Comparison of ENCODE assay signal across 11 mouse cellular contexts in the genomic region with DNA sequence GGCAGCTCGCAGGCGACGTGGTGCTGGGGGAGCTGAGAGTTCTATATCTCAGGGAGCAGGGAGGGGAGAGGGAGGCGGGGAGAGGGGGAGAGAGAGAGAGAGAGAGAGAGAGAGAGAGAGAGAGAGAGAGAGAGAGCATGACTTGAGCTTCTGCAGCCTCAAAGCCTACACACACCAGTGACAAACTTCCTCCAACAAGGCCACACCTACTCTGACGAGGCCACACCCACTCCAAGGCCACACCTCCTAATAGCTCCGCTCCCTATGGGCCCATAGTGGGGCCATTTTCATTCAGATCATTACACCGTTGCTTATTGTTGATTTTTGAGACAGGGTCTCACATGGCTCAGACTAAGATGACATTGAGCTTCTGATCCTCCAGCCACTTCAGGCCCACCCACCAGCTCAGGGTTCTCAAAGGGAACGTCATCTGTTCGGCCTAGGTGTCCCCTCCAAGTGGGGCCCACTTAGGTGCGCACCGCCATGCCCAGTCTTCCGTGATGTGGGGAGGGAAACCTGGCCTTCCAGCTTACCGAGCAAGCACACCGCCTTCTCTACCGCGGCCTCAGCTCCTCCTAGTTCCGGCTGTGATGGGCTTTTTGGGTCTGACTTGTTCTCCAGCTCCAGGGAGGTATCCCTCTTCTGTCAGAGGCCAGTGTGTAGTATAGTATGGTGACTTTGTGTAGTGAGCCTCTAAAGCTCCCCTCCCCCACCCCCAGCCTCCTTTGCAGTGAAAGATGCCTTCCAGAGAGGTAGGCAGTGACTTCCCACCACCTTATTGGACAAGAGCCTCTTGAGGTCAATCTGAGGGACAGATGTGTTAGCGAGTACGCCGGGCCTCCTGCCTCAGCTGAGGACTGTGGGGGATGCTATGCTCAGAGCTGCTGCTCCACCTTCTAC. TPM values are rescaled to one million over a fixed set of nuclear protein-coding genes. Genes with fewer than 3 reads are reported as not detected.
DNase-seq lines count a peak whose midpoint lies in the region; TF ChIP-seq lines count a peak whose summit lies in the region.
"Had no signal": no experiment of that assay in that cellular context is flagged by ENCODE, and none has a peak within 500 bp of the region (broad histone marks: within the 10 kb centered on the region; RNA-seq: fewer than 3 reads in every experiment).

No protein-coding gene starts in this region.

- intact Hi-C loops in gastrocnemius, adult 2 months (cut with DNase I): no loop called here
- intact Hi-C loops in gastrocnemius, postnatal 36 days (cut with DNase I): no loop called here

- no peak overlapping the region for H3K4me3 ChIP-seq in gastrocnemius, adult 2 months
- H3K4me3 ChIP-seq: midbrain, embryonic 12.5 days had no signal

- H3K27ac ChIP-seq in gastrocnemius, adult 2 months: peak overlapping the region; percentile 91
- H3K27ac ChIP-seq: midbrain, embryonic 12.5 days had no signal

- no peak for DNase-seq in gastrocnemius, adult 2 months
- no peak for DNase-seq in gastrocnemius, postnatal 4 days (ENCODE audit: low spot score in 2 of 2)
- peak; percentile 34 for DNase-seq in retina, postnatal 1 day
- DNase-seq in retina, embryonic 14.5 days (ENCODE audit: low spot score): no peak
- peak; percentile 32 for DNase-seq in induced T-regulatory cell, adult 2 months (ENCODE audit: low read depth)
- no peak for DNase-seq in urinary bladder, postnatal 25 days (ENCODE audit: low spot score)
- DNase-seq in layer of hippocampus, postnatal 25 days (ENCODE audit: extremely low spot score in 1 of 2, low spot score in 1 of 2): no peak
- no peak for DNase-seq in gastrocnemius, postnatal 36 days
- DNase-seq: heart, postnatal 4 days; layer of hippocampus, adult 9-11 months had no signal

- no peak for TF ChIP-seq CTCF in gastrocnemius, adult 2 months (IDR thresholded peaks at IDR 0.05)

RNA-seq across cellular contexts. Expression of a gene that starts 8.7 kb away (rescaled TPM):
- total RNA-seq in gastrocnemius, adult 2 months (2021): 10 to 100 TPM; 15.7 to 17.4 TPM
- total RNA-seq in gastrocnemius, postnatal 4 days (2021): 100 to 1,000 TPM; 101 to 108 TPM
- total RNA-seq in layer of hippocampus, postnatal 25 days (2021): 10 to 100 TPM; 28.8 to 34.0 TPM
- 10 to 100 TPM; 16.0 to 19.4 TPM for total RNA-seq in gastrocnemius, postnatal 36 days (2021)

RNA-seq across cellular contexts. Expression of a gene that starts 15.6 kb away (rescaled TPM):
- 100 to 1,000 TPM; 544 to 670 TPM for total RNA-seq in gastrocnemius, adult 2 months (2021)
- total RNA-seq in gastrocnemius, postnatal 4 days (2021): 1,000 to 10,000 TPM; 1,199 to 1,226 TPM
- 100 to 1,000 TPM; 761 to 890 TPM for total RNA-seq in layer of hippocampus, postnatal 25 days (2021)
- 100 to 1,000 TPM; 432 to 556 TPM for total RNA-seq in gastrocnemius, postnatal 36 days (2021)

RNA-seq across cellular contexts. Expression of a gene that starts 43.2 kb away (rescaled TPM):
- total RNA-seq in gastrocnemius, adult 2 months (2021): under 1 TPM; 0.08 to 0.14 TPM
- 1 to 10 TPM; 1.3 to 2.0 TPM for total RNA-seq in gastrocnemius, postnatal 4 days (2021)
- total RNA-seq in layer of hippocampus, postnatal 25 days (2021): 1 to 10 TPM; 1.4 to 1.9 TPM
- total RNA-seq in gastrocnemius, postnatal 36 days (2021): under 1 TPM; 0.07 to 0.33 TPM

Comparison
In these comparisons a context has a peak if more than half of its experiments do, and no peak if none do; other contexts are left out.
1. DNase-seq: peak in retina, postnatal 1 day (single experiment) and induced T-regulatory cell, adult 2 months (single experiment); none in gastrocnemius, adult 2 months (single experiment), gastrocnemius, postnatal 4 days (0 of 2), retina, embryonic 14.5 days (single experiment), urinary bladder, postnatal 25 days (single experiment), layer of hippocampus, postnatal 25 days (0 of 2) and gastrocnemius, postnatal 36 days (0 of 2).